Mouse (Mus musculus) left cerebral cortex, postnatal 4 days (tissue): Measurements from ENCODE around the gene Hc. TPM values are rescaled to one million over a fixed set of nuclear protein-coding genes. Genes with fewer than 3 reads are reported as not detected.

Experiments
- DNase-seq: peaks from one replicate; pipeline ENCODE4 v3.0.0-alpha.2; 2022
- intact Hi-C: fragments of 180-260 bp; cut with DNase I; formaldehyde crosslinking; loops from one replicate; pipeline ENCODE4 v1.15.1; 2025
- total RNA-seq, 2 experiments: library from RNA; stranded (reverse); gene quantifications; 2 replicates each; pipeline ENCODE4 v1.2.3; 2021

Hc gene
- total RNA-seq, 2 experiments from 2014 or later: 0.18 TPM; not detected in 1

DNA sequence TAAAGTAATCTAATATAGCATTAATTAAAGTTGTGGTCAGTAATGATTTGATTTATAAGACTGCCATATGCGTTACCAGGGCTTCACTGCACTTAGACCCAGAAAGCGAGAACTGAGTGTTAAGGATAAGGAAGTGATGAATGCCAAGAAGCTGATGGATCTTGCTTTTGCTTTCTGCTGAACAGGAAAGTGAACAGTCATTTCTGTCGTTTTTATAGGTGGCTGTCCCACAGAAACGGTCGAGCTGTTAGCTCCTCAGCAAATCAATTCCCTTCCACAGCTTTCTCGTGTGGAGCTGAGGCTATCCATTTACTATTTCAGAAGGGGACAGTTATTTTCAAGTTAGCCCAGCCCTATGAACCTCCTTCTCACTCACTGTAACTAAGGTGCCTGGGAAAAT is 341 bp downstream of the Hc start:
- DNase-seq: no peak
- intact Hi-C loops: no loop called here

DNA sequence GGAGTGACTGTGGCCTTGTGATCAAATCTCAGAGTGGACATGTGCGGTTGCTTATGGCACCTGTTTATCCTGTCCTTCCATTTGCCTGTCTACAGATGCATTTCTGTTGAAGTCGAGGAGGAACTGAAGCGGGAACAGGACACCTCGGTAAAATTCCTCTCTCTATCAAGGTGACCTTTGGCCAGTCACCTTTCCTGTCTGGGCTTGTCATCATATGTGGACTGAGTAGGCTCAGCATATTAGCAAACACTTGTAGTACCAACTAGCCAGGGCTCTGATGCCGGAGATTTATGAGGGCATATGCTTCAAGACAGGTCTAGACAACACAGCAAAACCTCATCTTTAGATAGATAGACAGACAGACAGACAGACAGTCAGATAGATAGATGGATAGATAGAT is 982 bp downstream of the Hc start:
- no peak for DNase-seq
- intact Hi-C loops: no loop called here

DNA sequence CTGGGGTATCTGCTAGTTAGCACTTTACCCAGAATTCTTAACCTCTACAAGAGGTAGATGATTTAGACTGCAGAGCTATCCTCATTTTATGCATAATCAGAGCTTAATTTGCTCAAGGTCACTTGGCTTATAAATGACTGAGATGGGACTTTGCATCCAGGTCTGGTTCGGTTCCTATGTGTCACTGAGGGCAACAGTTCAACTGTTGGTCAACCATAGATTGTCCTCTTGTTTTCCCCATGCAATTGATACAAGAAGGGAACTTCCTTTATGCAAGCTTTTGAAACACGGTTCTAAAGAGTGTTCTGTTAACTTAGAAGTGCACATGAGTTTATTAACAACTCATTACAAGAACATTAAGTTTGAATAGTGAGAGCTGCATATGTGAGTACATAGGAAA is 2.9 kb downstream of the Hc start:
- intact Hi-C loops: no loop called here
- DNase-seq: no peak

DNA sequence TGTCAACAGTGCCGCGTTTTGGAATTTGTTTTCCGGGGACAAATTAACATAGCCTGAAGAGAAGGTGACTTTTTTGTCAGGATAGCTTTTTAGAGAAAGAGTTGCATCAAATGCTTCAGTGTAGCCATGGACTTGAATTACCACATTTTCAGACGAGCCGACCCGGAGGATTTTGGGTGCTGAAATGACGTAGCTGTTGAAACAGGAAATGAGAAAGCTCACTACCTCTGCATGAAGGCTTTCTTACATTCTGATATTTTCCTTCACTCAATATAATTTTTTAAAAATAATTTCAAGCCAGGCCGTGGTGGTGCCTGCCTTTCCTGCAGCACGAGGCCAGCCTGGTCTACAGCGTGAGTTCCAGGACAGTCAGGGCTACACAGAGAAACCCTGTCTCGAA is 4.0 kb downstream of the Hc start:
- DNase-seq: no peak
- intact Hi-C loops: no loop called here

DNA sequence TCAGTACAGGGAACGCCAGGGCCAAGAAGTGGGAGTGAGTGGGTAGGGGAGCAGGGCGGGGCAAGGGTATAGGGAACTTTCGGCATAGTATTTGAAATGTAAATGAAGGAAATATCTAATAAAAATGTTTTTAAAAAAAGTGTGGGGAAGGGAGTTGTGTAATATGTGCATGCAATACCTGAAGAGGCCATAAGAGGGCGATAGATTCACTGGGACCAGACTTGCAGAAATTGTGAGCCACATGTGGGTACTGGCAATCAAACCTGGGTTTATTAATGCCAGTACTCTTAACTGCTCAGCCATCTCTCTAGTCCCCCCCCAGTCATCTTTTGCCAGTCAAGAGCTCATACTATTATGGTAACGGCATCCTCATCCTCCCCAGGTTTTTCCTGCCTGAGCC is 12.4 kb downstream of the Hc start:
- DNase-seq: no peak

DNA sequence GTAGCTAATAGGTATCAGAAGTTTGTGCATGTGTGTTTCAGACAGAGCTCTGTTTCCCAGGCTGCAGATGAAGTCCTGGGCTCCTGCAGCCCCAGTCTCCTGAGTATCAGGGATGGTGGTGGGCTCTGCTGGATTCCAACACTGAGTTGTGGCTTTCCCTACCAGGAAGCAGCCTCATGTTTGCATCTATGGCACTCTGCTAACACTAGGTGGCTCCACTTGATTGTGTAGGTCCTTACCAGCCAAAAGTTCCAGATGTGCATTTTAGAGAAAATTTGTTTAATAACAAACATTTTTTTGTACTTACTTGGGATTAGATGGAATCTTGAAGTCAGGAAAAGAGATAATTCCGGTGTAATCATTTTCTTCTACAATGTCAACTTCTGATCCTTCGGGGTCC is 16.3 kb downstream of the Hc start:
- DNase-seq: no peak
- intact Hi-C loops: no loop called here

More for the DNA sequence above, 12.4 kb downstream of the Hc start:
- intact Hi-C loops: no loop called here

DNA sequence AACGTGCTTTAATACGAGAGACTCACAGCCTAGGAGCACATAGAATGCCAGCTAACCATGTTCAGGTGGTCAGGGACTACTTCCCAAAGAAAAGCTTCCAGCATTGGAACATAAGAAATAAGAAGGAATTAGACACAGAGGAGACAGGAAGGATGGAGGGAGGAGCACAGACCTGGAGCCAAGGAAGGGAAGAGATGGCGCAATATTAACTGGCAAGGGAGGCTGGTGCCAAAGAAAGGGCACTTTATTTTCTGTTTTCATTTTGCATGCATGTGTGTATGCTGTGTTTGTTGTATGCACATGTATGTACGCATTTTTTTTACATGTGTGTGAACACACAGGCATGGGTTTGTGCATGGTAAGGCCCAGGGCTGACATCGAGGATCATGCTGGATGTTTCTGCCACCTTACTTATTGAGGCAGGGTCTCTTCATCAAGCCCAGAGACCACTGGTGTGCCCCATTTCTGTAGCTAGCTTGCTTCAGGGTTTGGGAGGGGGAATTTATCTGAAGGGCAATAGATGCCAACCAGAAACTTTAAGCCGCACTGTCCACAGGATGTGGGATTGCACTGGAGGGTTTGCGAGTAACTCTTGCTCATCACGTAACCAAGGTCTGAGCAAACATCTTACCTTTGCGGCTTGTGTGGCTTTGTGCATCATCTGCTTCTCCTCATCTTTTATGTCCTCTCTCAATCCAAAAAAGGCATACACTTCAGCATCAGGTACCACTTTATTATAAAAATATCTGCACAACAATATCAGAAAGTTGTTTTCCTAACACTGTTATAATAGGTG is 22.5 kb downstream of the Hc start:
- DNase-seq: no peak
- intact Hi-C loops: no loop called here

DNA sequence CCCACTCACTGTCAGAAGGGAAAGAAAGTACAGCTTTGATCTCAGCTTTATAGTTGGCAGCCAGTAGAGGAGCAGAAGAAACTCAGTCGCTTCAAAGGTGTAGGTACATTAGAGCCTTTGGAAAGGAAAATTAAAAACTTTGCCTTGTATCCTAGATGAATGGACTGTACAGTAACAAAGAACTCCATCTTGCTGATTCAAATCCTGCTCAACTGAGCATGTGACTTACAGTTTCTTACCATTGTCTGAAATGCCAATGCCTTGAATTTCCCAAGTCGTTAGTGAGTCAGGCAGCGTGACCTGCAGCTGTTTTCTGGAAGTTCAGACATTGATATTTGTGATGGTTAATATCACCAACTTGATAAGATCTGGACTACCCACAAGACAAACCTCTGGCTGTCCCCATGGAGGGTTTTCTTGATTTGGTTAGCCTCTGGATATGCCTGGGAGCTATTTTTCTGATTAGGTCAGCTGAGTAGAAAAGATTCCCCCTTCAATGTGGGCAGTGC is 36.5 kb downstream of the Hc start:
- DNase-seq: no peak
- intact Hi-C loops: no loop called here

DNA sequence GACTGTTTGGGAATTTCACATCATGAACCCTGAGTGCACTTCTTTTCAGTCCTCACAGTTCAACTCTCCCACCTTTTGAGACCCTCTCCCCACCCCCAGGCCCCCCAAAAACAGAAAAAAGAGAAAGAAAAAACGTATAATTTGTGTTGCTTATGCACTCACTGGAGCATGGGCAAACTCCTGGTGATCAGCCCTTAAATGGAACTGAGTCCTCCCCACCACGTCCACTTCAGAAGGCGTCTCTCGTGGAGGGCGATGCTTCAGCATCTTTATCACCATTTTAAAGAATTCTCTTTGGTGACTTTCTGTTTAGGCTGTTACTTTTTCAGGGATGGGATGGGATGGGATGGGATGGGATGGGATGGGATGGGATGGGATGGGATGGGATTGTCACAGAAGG is 39.4 kb downstream of the Hc start:
- DNase-seq: no peak
- intact Hi-C loops: no loop called here

DNA sequence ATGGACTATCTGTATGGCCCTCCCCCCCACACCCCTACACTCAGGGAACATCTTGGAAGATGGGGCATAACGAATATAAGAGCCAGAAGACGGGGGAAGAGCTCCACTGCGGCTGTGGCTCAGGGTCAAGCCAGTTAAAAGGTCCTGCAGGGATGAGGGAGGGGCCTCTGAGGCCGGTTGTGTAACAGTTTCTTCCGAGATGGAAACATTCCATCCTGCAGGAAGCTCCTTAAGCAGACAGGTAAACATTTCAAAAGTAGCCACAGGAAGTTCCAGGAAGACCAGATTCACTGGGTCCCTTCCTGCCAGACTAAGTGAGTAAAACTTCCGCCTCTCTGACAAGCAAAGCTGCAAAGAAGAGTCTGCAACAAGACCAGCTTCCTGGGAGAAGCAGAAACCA is 45.4 kb downstream of the Hc start:
- DNase-seq: no peak
- intact Hi-C loops: no loop called here

DNA sequence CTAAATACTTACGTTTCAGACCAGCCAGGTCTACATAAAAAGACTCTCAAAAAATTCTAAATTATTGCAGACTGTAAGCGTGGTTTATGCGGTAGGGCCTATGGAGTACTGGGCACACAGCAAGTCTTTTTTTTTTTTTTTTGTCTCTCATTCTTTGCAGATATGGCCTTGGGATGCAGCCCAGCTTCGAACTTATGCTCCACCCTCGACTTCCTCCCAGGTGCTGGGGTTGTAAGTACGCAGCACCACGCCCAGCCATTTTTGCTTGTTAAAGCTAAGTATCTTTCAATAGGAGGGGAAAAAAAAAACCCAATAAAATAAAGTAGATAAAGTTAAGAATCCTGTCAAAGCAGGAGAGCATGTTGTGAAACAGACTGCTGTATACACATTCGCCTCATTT is 49.6 kb downstream of the Hc start:
- no peak for DNase-seq
- intact Hi-C loops: no loop called here

DNA sequence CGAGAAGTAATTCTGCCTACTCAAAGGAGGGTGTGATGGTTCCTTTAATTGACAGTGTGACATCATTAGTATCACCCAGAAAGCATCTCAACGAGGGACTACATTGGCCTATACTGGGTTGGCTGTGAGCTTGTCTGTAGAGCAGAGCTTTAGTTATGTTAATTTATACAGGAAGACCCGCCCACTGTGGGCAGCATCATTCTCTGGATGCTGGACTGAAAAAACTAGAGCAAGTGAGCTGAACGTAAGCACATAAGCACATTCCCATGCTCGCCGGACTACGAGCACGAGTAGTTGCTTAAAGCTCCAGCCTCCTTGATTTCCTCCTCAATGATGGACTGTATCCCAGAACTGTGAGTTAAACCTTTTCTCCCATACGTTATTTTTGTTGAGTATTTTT is 62.3 kb downstream of the Hc start:
- intact Hi-C loops: no loop called here
- no peak for DNase-seq

DNA sequence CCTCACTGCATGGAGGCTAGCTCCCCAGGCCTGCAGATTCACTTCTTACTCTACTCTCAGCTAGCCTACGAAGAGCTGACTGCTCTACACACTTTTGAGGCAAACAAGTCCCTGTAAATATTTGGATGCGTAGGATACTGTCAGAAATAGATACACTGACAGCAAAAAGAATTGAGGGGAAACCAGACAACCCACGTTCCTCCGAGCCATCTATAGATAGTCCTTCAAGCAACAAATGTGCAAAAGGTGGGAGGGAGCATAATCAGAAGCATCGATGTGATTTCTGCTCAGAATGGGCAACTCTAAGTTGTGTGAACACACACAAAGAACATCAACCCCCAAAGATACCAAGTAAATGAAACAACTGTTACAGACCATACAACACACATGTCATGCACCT is 64.7 kb downstream of the Hc start:
- DNase-seq: no peak
- intact Hi-C loops: no loop called here

DNA sequence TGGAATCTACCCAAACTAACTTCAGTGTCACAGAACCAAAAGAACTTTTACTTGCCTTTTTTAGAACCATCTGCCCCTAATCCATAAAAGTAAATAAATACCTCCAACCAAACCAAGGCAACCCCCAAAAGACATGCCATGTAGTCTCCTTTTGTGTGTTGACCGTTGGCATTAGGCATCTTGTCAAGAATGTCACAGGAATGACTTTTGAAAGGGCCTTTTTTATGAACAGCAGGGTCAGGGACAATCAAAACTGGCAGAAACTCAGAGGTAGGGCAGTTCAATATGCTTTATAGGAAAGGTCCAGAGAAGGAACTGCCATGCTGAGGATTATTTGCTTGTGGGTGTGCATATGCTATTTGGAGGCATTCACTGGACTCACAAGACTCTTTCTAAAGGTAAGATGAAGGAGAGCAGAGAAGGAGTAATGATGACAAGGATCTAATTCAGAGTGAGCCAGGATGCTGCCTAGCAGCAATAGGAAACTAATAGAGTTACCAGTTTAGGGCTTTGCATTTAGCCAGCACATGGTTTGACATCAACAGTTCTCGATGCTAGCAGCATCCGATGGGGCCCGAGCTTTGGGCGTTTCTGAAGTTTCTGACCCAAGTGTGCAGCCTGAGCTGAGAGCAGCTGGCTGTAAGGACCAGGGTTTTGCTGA is 67.4 kb downstream of the Hc start:
- DNase-seq: no peak
- intact Hi-C loops: no loop called here

DNA sequence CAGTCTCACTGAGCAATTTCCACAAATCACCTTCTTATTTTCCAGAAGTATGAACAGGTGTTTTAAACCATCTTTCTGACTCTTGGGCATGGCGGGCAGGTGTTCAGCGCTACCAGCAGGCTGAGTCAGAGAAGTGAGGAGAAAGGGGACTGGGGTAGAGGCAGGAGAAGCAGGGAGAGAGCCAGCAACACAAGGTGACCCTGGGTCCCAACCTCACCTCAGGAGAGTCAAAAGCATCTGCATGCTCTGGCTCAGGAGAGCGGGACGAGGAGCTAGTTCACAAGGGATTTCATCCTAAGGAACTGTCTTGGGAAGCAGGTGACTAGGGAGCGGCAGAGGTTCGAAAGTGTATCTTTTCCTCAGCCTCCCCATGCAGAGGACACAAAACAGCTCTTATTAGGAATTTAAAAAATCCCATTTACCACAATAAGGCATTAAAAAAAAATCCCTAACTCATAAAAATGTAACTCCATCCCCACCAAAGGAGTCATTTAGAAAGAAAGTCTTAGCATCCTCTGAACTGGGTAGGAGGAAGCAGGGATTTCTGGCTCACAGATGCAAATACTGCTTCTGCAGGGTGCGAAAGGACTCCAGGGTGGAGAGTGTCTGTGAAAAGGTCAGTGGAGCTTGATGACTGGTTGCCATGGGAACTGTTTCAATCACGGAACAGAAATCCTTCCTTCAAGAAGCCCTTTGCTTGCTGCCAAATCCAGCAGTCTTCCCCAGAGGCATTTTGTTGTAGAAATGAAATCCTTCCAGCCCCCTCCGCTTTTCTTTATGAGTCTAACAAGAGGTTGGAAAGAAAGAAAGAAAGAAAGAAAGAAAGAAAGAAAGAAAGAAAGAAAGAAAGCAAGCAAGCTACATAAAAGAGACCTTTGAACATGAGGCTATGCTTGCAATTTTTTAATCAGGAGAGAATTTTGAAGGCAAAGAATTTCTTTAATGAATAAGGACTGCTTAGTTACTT is 68.2 kb downstream of the Hc start:
- intact Hi-C loops: no loop called here
- peak; percentile 61 for DNase-seq

DNA sequence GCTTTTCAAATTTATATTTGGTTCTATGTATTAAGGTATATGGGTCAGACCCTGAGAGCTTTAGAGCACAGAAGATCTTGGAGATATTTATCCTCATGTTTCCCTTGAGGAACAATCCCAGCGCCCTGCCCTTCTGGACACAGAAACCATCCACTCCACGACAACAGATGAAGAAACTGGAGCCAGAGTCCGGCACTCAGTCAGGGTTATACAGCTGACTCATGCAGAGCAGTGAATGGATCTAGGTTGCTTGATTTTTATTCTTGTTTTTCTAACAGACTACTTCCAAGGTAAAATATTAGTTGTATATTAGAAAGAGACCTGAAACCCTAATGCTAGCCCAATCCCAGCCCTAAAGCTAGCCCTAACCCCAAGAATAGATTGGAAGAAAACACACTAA is 69.3 kb downstream of the Hc start:
- no peak for DNase-seq
- intact Hi-C loops: no loop called here

DNA sequence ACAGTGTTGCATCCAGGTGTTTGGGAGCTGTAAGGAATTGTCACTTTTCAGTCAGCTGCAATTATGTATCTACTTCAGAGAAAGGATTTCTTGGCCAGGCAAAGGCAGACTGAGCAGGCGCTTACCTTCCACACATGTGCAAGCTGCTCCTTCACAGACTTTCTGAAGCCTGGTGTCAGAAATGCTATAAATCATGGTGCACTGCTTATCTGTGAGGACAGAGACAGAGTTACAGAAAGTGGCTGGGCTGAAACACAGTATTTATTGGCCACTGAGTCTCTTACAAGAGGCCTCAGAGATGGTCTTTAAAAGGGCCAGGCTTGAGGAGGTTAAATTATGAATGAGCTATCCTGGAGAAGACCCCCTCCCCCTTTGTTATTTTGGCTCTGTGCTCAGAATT is 71.5 kb downstream of the Hc start:
- no peak for DNase-seq
- intact Hi-C loops: no loop called here

DNA sequence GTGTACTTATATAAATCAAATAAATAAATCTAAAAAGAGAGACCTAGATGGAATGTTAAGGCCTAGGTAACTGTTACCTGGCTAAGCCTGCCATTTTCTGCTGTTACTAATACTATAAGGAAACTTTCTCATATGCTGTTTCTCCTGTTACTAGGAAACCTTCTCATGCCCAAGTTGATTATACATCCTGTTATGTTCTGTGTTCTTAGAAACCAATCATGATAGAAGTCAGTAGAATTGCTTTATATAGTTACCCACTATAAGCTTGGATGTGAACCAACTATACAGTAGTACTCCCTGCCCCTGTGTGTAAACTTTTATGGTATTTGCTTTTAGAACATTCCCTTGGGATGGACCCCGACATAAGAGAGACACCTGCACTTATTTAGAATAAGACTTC is 73.6 kb downstream of the Hc start:
- intact Hi-C loops: no loop called here
- no peak for DNase-seq

DNA sequence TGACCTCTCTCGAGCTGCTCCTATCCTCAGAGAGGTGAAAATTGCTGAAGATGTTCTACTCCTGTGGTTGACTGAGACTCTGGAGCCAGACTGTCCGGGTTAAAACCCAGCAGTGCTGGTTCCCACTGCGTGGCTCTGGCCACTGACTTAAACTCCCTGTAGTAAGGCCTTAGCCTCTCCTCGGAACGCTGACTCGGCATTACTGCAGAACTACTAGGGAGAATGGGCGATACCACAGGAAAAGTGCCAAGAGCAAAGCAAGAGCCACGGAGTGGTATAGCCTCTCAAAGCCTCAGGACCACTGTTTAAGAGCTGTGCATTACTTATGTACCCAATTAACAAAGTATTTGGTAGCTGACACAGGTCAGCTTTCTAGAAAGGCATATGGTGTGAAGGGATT is 76.4 kb downstream of the Hc start:
- intact Hi-C loops: no loop called here
- DNase-seq: no peak

DNA sequence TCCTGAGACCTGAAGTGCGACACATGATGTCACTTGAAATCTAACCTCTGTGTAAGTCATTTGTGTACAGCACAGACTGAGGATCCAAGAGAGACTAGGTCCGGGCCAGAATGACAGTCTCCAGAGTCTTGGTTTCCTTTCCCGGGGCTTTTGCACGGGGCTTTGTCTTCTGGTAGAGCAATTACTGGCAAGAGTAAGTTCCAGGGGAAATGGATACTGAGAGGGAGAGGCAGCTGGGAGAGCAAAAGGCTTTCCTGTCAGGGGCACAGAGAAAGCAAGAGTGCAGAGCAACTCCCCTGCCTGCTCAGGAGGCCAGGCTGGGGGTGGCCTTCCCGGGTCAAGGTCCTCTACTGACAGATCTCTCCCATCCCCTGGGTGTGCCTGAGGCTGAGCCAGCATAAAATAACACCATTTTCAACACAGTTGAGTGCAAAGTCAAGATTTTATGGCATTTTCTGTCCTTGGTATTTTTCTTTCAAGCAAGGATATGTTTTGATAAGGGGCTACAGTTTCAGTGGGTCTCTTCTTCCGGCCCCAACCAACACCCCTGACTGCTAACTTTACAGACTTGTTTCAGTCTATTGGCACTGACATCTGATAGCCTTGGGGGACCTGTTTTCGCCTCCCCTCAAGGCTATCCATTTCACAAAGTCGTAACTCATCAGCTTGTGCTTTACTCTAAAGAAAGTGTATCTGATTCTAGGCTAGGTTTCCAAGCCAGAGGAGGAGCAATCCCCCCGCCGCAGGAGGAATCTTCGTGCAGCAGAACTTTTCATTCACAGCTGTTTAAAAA is 78.1 kb downstream of the Hc start:
- no peak for DNase-seq
- intact Hi-C loops: no loop called here
